Mouse (Mus musculus) thymus, postnatal 4 days (tissue): ENCODE results near the gene Nol4l.

Experiments used
- DNase-seq: peaks from one replicate; pipeline ENCODE4 v3.0.0; 2021

Gene Nol4l

GRCm38 (mm10) chr2:153481108-153481860 is 48.5 kb downstream of the Nol4l start:
- no peak for DNase-seq

- no peak for DNase-seq
Observed at GRCm38 (mm10) chr2:153479486-153479885, 50.3 kb downstream of the Nol4l start.

GRCm38 (mm10) chr2:153478583-153478982 is 51.2 kb downstream of the Nol4l start:
- DNase-seq, result peak; percentile 80

GRCm38 (mm10) chr2:153475114-153476112 is 54.4 kb downstream of the Nol4l start:
- DNase-seq, result no peak

- no peak for DNase-seq
Observed at GRCm38 (mm10) chr2:153470983-153471382, 58.8 kb downstream of the Nol4l start.

- DNase-seq, result no peak
Observed at GRCm38 (mm10) chr2:153469764-153470163, 60.0 kb downstream of the Nol4l start.

- no peak for DNase-seq
Observed at GRCm38 (mm10) chr2:153469317-153469716, 60.5 kb downstream of the Nol4l start.

GRCm38 (mm10) chr2:153467372-153467771 is 62.4 kb downstream of the Nol4l start:
- DNase-seq, result no peak

GRCm38 (mm10) chr2:153463257-153463656 is 66.5 kb downstream of the Nol4l start:
- DNase-seq, result no peak

GRCm38 (mm10) chr2:153458022-153458441 is 71.7 kb downstream of the Nol4l start:
- no peak for DNase-seq

- no peak for DNase-seq
Observed at GRCm38 (mm10) chr2:153457467-153457866, 72.3 kb downstream of the Nol4l start.

GRCm38 (mm10) chr2:153454841-153455506 is 74.8 kb downstream of the Nol4l start:
- DNase-seq, result no peak

GRCm38 (mm10) chr2:153453961-153454759 is 75.6 kb downstream of the Nol4l start:
- no peak for DNase-seq

- no peak for DNase-seq
Observed at GRCm38 (mm10) chr2:153448519-153448918, 81.3 kb downstream of the Nol4l start.

GRCm38 (mm10) chr2:153447719-153448118 is 82.1 kb downstream of the Nol4l start:
- no peak for DNase-seq

GRCm38 (mm10) chr2:153446476-153446875 is 83.3 kb downstream of the Nol4l start:
- DNase-seq, result no peak

GRCm38 (mm10) chr2:153446017-153446408 is 83.8 kb downstream of the Nol4l start:
- DNase-seq, result peak; percentile 55

- peak; percentile 57 for DNase-seq
Observed at GRCm38 (mm10) chr2:153445137-153446016, 84.4 kb downstream of the Nol4l start.

GRCm38 (mm10) chr2:153444254-153445136 is 85.3 kb downstream of the Nol4l start:
- DNase-seq, result peak; percentile 79
